Mouse (Mus musculus): ENCODE measurements around the gene Ppm1n. TPM values are rescaled to one million over a fixed set of nuclear protein-coding genes. Genes with fewer than 3 reads are reported as not detected.

Ppm1n gene
- polyA plus RNA-seq, 1 experiment: not detected

GRCm38 (mm10) chr7:19279052-19279451 is 812 bp downstream of the Ppm1n start:
- Histone ChIP-seq H3K4me1 (ENCODE audit: control insufficient read depth, insufficient read depth, insufficient read length, low read length) (no peaks in the 10 kb centered on the region), H3K27ac (replicated peaks; ENCODE audit: low read depth, low read length) (no peak overlapping the region), H3K4me3 (ENCODE audit: insufficient read depth, low read depth, low read length) (no peak overlapping the region)

DNA sequence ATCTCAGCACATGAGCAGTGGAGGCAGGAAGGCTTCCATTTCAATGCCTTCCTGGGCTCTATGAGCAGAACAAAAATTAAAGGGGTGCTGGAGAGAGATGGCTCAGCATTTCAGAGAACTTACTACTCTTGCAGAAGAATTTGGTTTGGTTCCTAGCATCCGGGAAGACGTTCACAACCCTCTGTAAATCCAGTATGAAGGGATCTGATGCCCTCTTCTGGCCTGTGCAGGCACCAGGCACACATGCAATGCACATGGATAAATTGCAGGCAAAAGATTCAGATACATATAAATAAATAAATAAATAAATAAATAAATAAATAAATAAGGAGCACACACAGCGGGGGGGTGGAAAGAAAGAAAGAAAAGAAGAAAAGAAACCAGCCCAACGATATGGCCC is 3.6 kb downstream of the Ppm1n start:
- Histone ChIP-seq H3K27ac (replicated peaks; ENCODE audit: low read depth, low read length) (no peak overlapping the region), H3K4me3 (ENCODE audit: insufficient read depth, low read depth, low read length) (no peak overlapping the region), H3K4me1 (ENCODE audit: control insufficient read depth, insufficient read depth, insufficient read length, low read length) (no peaks in the 10 kb centered on the region)

GRCm38 (mm10) chr7:19272173-19272764 is 7.6 kb downstream of the Ppm1n start:
- peaks cover 10% of the 10 kb centered on the region for H3K4me1 ChIP-seq (ENCODE audit: control insufficient read depth, insufficient read depth, insufficient read length, low read length)
- H3K4me3 ChIP-seq (ENCODE audit: insufficient read depth, low read depth, low read length): peak overlapping the region; percentile 97
- H3K27ac ChIP-seq (replicated peaks; ENCODE audit: low read depth, low read length): peak overlapping the region; percentile 99

DNA sequence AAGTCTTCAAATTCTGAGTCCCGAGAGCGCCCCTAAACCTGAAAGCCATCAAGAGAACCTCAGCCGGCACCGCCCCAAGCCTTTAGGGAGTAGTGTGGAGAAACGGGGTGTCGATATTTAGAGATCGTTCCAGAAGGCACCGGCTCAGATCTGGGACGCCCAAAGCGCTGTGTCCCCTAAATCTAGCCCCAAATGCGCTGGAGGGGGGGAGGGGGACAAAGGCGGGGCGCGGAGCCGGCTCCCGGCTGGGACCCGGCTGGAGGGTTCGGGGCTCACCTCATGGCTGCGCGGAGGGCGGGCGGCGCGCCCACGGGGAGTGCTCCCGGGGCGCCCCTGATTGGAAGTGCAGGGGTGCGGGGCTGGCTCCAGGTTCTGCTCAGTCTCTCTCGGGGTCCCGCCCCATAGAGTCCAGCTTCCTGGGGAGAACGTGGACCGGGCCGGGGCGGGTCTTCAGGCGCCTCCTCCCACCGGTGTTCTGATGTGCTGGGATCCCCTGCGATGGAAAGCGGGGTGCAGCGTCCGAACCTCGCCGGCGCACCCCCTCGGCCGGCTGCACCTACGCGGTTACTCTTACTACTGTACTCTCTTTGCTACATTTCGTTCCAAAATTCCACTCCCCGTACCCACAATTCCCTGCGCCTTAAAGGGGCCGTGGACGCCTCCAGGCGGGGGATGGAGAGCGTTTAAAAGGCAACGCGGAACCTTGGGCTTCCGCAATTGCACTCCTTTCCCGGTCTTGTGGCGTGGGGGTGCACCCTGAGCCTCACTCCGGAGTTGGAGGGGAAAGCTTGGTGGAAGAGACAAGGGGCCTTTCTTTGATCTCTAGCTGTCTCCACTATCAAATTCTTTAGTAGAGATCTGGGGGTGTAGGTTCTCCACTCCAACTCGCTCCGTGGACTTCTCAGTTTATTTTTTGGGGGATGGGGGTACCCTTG is 8.4 kb downstream of the Ppm1n start, which contains the start of gene Vasp:
Gene Vasp (minus strand): TSS at position 580 of the 935 bp plus-strand sequence.
- Histone ChIP-seq H3K4me3 (ENCODE audit: insufficient read depth, low read depth, low read length) (peak within 1 kb of the TSS; percentile 97), H3K4me1 (ENCODE audit: control insufficient read depth, insufficient read depth, insufficient read length, low read length) (peaks cover 13% of the 10 kb centered on the region), H3K27ac (replicated peaks; ENCODE audit: low read depth, low read length) (peak within 1 kb of the TSS; percentile 99)

DNA sequence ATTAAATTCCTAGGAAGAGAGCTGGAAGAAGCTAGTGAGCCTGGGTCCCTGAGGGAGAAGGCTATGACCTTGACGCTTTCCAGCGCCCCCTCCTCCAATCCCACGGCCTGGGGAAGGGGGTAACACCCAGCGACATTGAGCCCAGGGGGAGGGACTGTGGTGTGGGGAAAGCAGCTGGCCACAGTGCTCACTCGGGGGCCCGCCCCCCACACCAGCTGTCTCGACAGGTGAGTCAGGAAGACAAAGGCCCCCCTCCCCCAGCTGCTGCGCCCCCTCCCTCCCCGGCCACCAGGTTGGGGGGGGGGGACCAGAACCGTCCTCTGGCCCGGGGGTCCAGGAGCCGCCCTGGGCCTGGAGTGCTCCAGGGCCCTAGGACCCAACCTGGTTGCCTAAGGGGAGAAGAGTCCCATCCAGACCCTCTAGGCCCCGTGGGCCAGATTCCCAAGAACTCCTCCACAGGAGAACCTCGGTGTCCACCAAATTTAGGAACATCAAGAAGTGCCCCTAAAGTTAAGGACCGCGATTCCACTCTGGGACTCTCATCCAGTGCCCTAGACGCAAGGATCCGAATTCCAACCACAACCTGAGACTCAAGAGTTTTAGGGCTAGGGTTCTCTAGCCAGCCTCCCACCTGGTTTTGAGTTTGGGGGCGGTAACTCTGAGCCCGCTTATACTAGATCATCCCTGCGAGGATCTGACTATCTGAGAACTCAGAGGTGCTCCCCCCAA is 9.2 kb downstream of the Ppm1n start:
- H3K4me3 ChIP-seq (ENCODE audit: insufficient read depth, low read depth, low read length): peak overlapping the region; percentile 97
- peaks cover 21% of the 10 kb centered on the region for H3K4me1 ChIP-seq (ENCODE audit: control insufficient read depth, insufficient read depth, insufficient read length, low read length)
- H3K27ac ChIP-seq (replicated peaks; ENCODE audit: low read depth, low read length): peak overlapping the region; percentile 99

DNA sequence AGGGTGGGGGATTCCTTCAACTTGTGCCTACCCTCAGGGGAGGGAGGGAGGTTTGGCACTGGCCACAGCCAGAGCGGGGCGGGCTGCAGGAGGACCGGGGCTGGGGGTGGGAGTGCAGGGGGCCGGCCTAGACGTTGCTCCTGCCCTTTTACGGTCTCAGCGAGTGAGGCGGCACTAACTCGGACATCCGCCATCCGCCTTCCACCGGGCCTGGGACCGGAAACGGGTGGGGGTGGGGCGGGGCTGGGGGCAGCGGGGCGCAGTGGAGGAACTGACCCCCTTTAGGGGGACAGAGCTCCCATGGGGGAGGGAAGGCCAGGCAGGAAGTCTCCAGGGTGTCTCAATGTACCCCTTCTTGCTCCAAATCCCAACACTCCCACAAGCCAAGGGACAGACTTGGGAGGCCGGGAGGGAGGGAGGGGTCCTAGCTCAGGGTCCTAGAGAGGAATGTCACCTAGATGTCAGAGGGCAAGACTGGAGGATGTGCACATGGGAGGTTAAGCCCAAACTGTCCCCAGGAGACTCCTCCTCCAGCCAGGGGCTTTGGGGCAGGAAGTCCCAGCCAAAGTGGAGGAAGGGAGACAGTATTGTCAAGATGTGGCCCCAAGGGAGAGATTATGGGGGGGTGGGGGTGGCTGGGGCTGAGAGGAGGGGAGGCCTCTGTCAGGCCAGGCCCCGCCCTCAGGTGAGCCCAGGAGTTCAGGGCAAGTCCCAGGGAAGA is 10.0 kb downstream of the Ppm1n start:
- Histone ChIP-seq H3K4me1 (ENCODE audit: control insufficient read depth, insufficient read depth, insufficient read length, low read length) (peaks cover 27% of the 10 kb centered on the region), H3K27ac (replicated peaks; ENCODE audit: low read depth, low read length) (peak overlapping the region; percentile 99), H3K4me3 (ENCODE audit: insufficient read depth, low read depth, low read length) (peak overlapping the region; percentile 97)

GRCm38 (mm10) chr7:19268993-19269681 is 10.7 kb downstream of the Ppm1n start:
- Histone ChIP-seq H3K27ac (replicated peaks; ENCODE audit: low read depth, low read length) (peak overlapping the region; percentile 98), H3K4me3 (ENCODE audit: insufficient read depth, low read depth, low read length) (peak overlapping the region; percentile 60), H3K4me1 (ENCODE audit: control insufficient read depth, insufficient read depth, insufficient read length, low read length) (peaks cover 27% of the 10 kb centered on the region)

DNA sequence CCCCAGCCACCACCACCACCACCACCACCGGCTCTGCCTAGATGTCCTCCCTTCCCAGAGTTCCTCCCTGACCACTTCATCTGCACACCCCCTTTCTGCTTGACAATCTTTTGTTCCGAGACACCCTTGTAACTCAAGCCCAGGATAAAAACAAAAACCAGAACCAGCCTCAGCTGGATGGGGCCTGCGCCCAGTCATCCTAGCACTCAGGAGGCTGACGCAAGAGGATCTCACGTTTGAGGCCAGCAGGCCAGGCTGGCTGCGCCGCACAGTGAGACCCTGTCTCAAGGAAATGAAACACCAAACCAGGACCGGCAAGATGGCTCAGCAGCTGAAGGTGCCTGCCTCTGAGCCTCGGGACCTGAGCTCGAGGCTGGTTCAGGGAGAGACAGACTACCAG is 12.8 kb downstream of the Ppm1n start:
- Histone ChIP-seq H3K4me3 (ENCODE audit: insufficient read depth, low read depth, low read length) (no peak overlapping the region), H3K4me1 (ENCODE audit: control insufficient read depth, insufficient read depth, insufficient read length, low read length) (peaks cover 27% of the 10 kb centered on the region), H3K27ac (replicated peaks; ENCODE audit: low read depth, low read length) (peak overlapping the region; percentile 19; the same call in 1 of the 2 replicates)

DNA sequence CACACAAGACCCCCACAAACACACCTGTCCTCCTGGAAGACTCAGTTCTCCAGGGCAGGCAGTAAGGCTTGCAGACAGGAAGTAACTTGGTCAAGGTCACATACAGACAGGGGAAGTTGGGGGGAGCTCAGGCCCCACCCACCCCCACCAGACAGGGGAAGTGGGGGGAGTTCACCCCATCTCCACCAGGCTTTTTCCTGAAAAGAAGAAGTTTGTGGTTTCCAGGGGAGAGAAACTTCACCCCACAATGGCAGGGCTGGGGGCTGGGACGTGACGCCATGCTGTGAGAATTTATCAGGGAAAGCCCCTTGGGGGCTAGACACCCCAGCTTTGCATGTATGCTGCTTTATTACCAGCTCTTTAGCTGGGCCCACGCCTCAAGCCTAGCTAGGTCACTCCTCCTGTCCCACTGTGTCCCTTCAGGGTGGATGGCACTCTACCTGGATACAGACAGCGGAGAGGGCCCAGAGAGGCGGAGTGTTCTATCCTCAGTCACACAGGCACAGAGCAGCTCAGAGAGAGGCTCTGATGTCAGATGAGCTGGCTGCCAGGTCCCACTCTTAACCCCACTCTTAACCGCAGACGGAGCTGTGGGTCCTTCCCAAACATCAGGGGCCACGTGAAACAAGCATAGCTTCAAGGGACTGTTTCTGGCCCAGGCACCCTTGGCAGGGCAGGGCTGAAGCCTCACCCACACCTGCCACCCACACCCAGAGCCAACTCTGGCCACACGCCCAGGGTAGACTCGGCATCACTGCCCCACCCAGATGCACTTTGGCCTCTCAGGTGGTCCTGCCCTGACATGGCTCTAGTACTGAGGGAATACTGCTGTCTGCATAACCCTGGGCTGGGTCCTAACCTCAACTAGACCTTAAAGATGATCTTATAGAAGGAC is 13.7 kb downstream of the Ppm1n start:
- Histone ChIP-seq H3K4me1 (ENCODE audit: control insufficient read depth, insufficient read depth, insufficient read length, low read length) (peaks cover 27% of the 10 kb centered on the region), H3K27ac (replicated peaks; ENCODE audit: low read depth, low read length) (peak overlapping the region; percentile 46), H3K4me3 (ENCODE audit: insufficient read depth, low read depth, low read length) (no peak overlapping the region)

DNA sequence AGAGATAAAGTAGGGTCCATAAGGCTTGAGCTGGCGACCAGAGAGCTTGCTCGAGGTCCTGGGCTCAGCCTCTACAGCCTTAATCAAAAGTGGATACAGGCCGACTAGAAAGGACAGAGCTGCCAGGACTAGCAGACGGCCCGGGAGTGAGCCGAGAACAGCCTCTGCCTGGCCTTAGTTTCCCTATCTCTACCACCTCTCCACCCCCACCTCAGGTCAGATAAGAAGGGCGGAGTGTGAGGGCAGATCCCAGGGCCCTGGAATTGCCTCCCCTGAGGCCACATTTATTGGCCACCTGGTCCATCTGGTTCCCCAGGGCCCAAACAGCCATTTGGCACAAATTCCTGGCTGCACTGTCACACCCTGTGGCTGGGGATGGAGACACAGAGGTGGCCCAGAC is 14.7 kb downstream of the Ppm1n start:
- H3K27ac ChIP-seq (replicated peaks; ENCODE audit: low read depth, low read length): no peak overlapping the region
- H3K4me3 ChIP-seq (ENCODE audit: insufficient read depth, low read depth, low read length): no peak overlapping the region
- peaks cover 27% of the 10 kb centered on the region for H3K4me1 ChIP-seq (ENCODE audit: control insufficient read depth, insufficient read depth, insufficient read length, low read length)

- Histone ChIP-seq H3K4me1 (ENCODE audit: control insufficient read depth, insufficient read depth, insufficient read length, low read length) (peaks cover 9% of the 10 kb centered on the region; the same call in 1 of the 2 replicates), H3K27ac (replicated peaks; ENCODE audit: low read depth, low read length) (no peak overlapping the region), H3K4me3 (ENCODE audit: insufficient read depth, low read depth, low read length) (no peak overlapping the region)
These were observed 21.5 kb downstream of the Ppm1n start for GRCm38 (mm10) chr7:19258336-19258735.

DNA sequence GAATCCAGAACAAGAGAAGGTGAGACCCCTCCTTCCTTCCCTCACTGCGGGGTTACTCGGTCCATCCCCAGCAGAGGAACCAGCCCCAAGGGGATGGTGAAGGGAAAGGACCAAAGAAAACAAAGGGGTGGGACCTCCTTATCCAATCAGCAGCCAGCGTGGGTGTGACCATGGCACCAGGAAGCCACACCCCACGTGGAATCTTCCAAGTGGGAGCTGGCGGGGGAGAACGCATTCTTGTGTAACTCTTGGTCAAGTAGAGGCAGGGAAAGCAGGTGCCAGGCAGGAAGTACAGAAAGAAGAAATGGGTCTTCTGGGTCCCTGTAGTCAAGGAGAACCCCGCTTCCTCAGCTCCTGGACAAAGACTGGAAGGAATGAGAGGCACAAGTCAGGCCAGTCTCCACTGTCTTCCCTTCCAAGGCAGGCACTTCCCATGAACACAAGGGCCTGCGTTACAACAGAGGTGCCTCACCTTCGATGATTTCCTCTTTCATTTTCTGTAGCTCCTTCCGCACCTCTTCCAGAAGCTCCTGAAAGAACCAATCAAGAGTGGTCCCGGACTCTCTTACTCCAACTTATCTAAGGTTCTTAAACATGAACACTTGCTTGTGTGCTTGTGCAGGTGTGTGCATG is 22.4 kb downstream of the Ppm1n start:
- no peak overlapping the region for H3K27ac ChIP-seq (replicated peaks; ENCODE audit: low read depth, low read length)
- H3K4me3 ChIP-seq (ENCODE audit: insufficient read depth, low read depth, low read length): no peak overlapping the region
- peaks cover 9% of the 10 kb centered on the region; the same call in 1 of the 2 replicates for H3K4me1 ChIP-seq (ENCODE audit: control insufficient read depth, insufficient read depth, insufficient read length, low read length)

- Histone ChIP-seq H3K27ac (replicated peaks; ENCODE audit: low read depth, low read length) (no peak overlapping the region), H3K4me1 (ENCODE audit: control insufficient read depth, insufficient read depth, insufficient read length, low read length) (peaks cover 9% of the 10 kb centered on the region; the same call in 1 of the 2 replicates), H3K4me3 (ENCODE audit: insufficient read depth, low read depth, low read length) (no peak overlapping the region)
These were observed 23.3 kb downstream of the Ppm1n start for GRCm38 (mm10) chr7:19256567-19256966.
